ENCODE assay signal across 12 mouse cellular contexts in the genomic region with DNA sequence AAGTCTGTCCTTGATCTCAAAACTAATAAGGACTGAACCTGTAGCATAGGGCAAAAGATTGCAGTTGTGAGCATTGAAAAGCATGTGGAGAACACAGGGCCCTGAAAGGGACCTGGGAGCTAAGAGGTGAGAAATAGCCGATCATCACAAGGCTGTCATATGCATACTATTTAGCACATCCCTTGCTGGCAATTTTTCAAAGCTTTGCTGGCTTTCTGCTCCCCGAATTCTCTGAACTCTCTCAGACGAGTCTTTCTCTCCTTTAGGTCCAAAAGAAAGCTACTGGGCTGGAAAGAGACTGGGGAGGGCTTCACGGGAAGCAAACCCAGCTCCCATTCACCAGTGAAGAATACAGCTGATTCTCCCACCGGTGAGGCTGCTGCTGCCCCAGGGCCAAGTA. TPM values are rescaled to one million over a fixed set of nuclear protein-coding genes. Genes with fewer than 3 reads are reported as not detected.
DNase-seq lines count a peak whose midpoint lies in the region; ATAC-seq lines count a peak whose summit lies in the region.
"Had no signal": no experiment of that assay in that cellular context is flagged by ENCODE, and none has a peak within 500 bp of the region (broad histone marks: within the 10 kb centered on the region; RNA-seq: fewer than 3 reads in every experiment).

No protein-coding gene starts in this region.

- WGBS in neural tube, embryonic 11.5 days, result 45% methylated on average over 5 of the region's 5 CpGs
- 45% methylated on average over 5 of the region's 5 CpGs for whole genome bisulfite sequencing in hindbrain, embryonic 10.5 days
- 38% methylated on average over 5 of the region's 5 CpGs for WGBS in midbrain, embryonic 10.5 days
- WGBS in intestine, embryonic 16.5 days, result 51% methylated on average over 5 of the region's 5 CpGs

- H3K9me3 ChIP-seq in neural tube, embryonic 11.5 days (ENCODE audit: control insufficient read depth, low read length), result no peaks in the 10 kb centered on the region
- H3K9me3 ChIP-seq in hindbrain, embryonic 10.5 days, result no peaks in the 10 kb centered on the region
- no peaks in the 10 kb centered on the region for H3K9me3 ChIP-seq in midbrain, embryonic 10.5 days (replicated peaks)
- no peaks in the 10 kb centered on the region for H3K9me3 ChIP-seq in intestine, embryonic 16.5 days (ENCODE audit: control insufficient read depth, low read length)
- H3K9me3 ChIP-seq: lung, embryonic 15.5 days; stomach, embryonic 15.5 days had no signal

- no peaks in the 10 kb centered on the region for H3K36me3 ChIP-seq in neural tube, embryonic 11.5 days (ENCODE audit: control insufficient read depth, insufficient read depth, low read length)
- H3K36me3 ChIP-seq in hindbrain, embryonic 10.5 days, result peaks cover 21% of the 10 kb centered on the region
- peaks cover 24% of the 10 kb centered on the region for H3K36me3 ChIP-seq in midbrain, embryonic 10.5 days
- no peaks in the 10 kb centered on the region for H3K36me3 ChIP-seq in intestine, embryonic 16.5 days (ENCODE audit: control insufficient read depth, insufficient read depth, low read length)
- H3K36me3 ChIP-seq: lung, embryonic 15.5 days; stomach, embryonic 15.5 days had no signal

- H3K27me3 ChIP-seq in neural tube, embryonic 11.5 days (ENCODE audit: control insufficient read depth, insufficient read depth, low read length), result no peaks in the 10 kb centered on the region
- H3K27me3 ChIP-seq in hindbrain, embryonic 10.5 days (ENCODE audit: insufficient read depth, poor library complexity, severe bottlenecking), result peaks cover 77% of the 10 kb centered on the region
- peaks cover 99% of the 10 kb centered on the region for H3K27me3 ChIP-seq in midbrain, embryonic 10.5 days (ENCODE audit: low read depth, poor library complexity, severe bottlenecking)
- no peaks in the 10 kb centered on the region for H3K27me3 ChIP-seq in intestine, embryonic 16.5 days (replicated peaks; ENCODE audit: control insufficient read depth, insufficient read depth, low read length)
- H3K27me3 ChIP-seq: stomach, embryonic 15.5 days had no signal

- ATAC-seq in neural tube, embryonic 11.5 days (ENCODE audit: insufficient read depth, low FRiP score, low TSS enrichment), result no peak
- ATAC-seq in intestine, embryonic 16.5 days, result no peak
- ATAC-seq: CD4-positive, CD25-positive, alpha-beta regulatory T cell, adult 4 months had no signal

- H3K4me1 ChIP-seq in neural tube, embryonic 11.5 days (ENCODE audit: control insufficient read depth, insufficient read depth, low read length), result no peaks in the 10 kb centered on the region; the same call in 1 of the 2 replicates
- peaks cover 27% of the 10 kb centered on the region for H3K4me1 ChIP-seq in hindbrain, embryonic 10.5 days (replicated peaks)
- peaks cover 42% of the 10 kb centered on the region for H3K4me1 ChIP-seq in midbrain, embryonic 10.5 days
- H3K4me1 ChIP-seq in intestine, embryonic 16.5 days (ENCODE audit: control insufficient read depth, insufficient read depth, low read length), result no peaks in the 10 kb centered on the region; the same call in 1 of the 2 replicates
- H3K4me1 ChIP-seq: lung, embryonic 15.5 days; stomach, embryonic 15.5 days had no signal

- peak overlapping the region; percentile 75 for H3K27ac ChIP-seq in neural tube, embryonic 11.5 days (ENCODE audit: low read depth, low read length)
- peak overlapping the region; percentile 87 for H3K27ac ChIP-seq in hindbrain, embryonic 10.5 days
- H3K27ac ChIP-seq in midbrain, embryonic 10.5 days (replicated peaks), result peak overlapping the region; percentile 86
- H3K27ac ChIP-seq in intestine, embryonic 16.5 days (ENCODE audit: low read length), result no peak overlapping the region
- H3K27ac ChIP-seq: lung, embryonic 15.5 days; stomach, embryonic 15.5 days had no signal

- no peak for DNase-seq in neural tube, embryonic 11.5 days (ENCODE audit: low spot score)
- no peak for DNase-seq in neural tube, embryonic 10.5 days (ENCODE audit: extremely low spot score, low spot score)
- no peak for DNase-seq in hindbrain, embryonic 10.5 days (ENCODE audit: low spot score)
- no peak for DNase-seq in midbrain, embryonic 10.5 days (ENCODE audit: low spot score)
- DNase-seq in right cerebral cortex, adult 18-20 months, result no peak
- no peak for DNase-seq in embryo, embryonic 11 days
- DNase-seq: gastrocnemius, postnatal 10 days; kidney, adult 9 months had no signal

- H3K4me2 ChIP-seq in neural tube, embryonic 11.5 days (ENCODE audit: low read depth), result no peak overlapping the region
- H3K4me2 ChIP-seq in intestine, embryonic 16.5 days (ENCODE audit: low read depth, low read length), result no peak overlapping the region
- H3K4me2 ChIP-seq: lung, embryonic 15.5 days; stomach, embryonic 15.5 days had no signal

- no peak overlapping the region for H3K4me3 ChIP-seq in neural tube, embryonic 11.5 days (ENCODE audit: low read depth, low read length)
- 0 out of 2 replicates have a peak overlapping the region, but pooled peaks have one; percentile 4 for H3K4me3 ChIP-seq in hindbrain, embryonic 10.5 days
- peak overlapping the region; percentile 14; the same call in 1 of the 2 replicates for H3K4me3 ChIP-seq in midbrain, embryonic 10.5 days
- H3K4me3 ChIP-seq in intestine, embryonic 16.5 days (ENCODE audit: low read length), result no peak overlapping the region
- H3K4me3 ChIP-seq: lung, embryonic 15.5 days; stomach, embryonic 15.5 days had no signal

- H3K9ac ChIP-seq in neural tube, embryonic 11.5 days (ENCODE audit: low read length), result no peak overlapping the region
- H3K9ac ChIP-seq in intestine, embryonic 16.5 days (ENCODE audit: low read depth, low read length), result no peak overlapping the region
- H3K9ac ChIP-seq: lung, embryonic 15.5 days; stomach, embryonic 15.5 days had no signal

RNA-seq across cellular contexts. Expression of a gene that starts 11.2 kb away (rescaled TPM):
- polyA plus RNA-seq in neural tube, embryonic 11.5 days (2014; fragmentation: Nextera tagmentation; extraction: Ambion mirVana), result 2.5 and 3.4 TPM in 2 replicates
- 2.8 and 3.6 TPM in 2 replicates for polyA plus RNA-seq in hindbrain, embryonic 10.5 days (2016; fragmentation: Nextera tagmentation; extraction: Ambion mirVana)
- 4.0 and 4.8 TPM in 2 replicates for polyA plus RNA-seq in midbrain, embryonic 10.5 days (2016; fragmentation: Nextera tagmentation; extraction: Ambion mirVana)
- polyA plus RNA-seq in intestine, embryonic 16.5 days (2015; fragmentation: Nextera tagmentation; extraction: Ambion mirVana), result 1.0 and 1.5 TPM in 2 replicates

RNA-seq across cellular contexts. Expression of a gene that starts 36.9 kb away (rescaled TPM):
- polyA plus RNA-seq in neural tube, embryonic 11.5 days (2014; fragmentation: Nextera tagmentation; extraction: Ambion mirVana), result 71.8 and 82.0 TPM in 2 replicates
- polyA plus RNA-seq in hindbrain, embryonic 10.5 days (2016; fragmentation: Nextera tagmentation; extraction: Ambion mirVana), result 85.5 and 89.4 TPM in 2 replicates
- 67.8 and 70.2 TPM in 2 replicates for polyA plus RNA-seq in midbrain, embryonic 10.5 days (2016; fragmentation: Nextera tagmentation; extraction: Ambion mirVana)
- 44.1 and 49.4 TPM in 2 replicates for polyA plus RNA-seq in intestine, embryonic 16.5 days (2015; fragmentation: Nextera tagmentation; extraction: Ambion mirVana)

Comparison
In these comparisons a context has a peak if more than half of its experiments do, and no peak if none do; other contexts are left out.
1. H3K4me3 ChIP-seq: peak in hindbrain, embryonic 10.5 days (single experiment) and midbrain, embryonic 10.5 days (single experiment); none in neural tube, embryonic 11.5 days (single experiment) and intestine, embryonic 16.5 days (single experiment).